Mouse (Mus musculus) thymus, adult 2 months (tissue): ENCODE data around the gene Adgrg3. TPM values are rescaled to one million over a fixed set of nuclear protein-coding genes. Genes with fewer than 3 reads are reported as not detected.

ENCODE experiments used
- DNase-seq: peaks from one replicate; pipeline ENCODE4 v3.0.0; 2021
- H3K27ac ChIP-seq: fragments of 200-500 bp; 2 replicates; pipeline ENCODE4 v1.5.1; 2012; ENCODE audit warnings: low read length, control low read depth; ENCODE audit not compliant: control insufficient read depth, insufficient read depth
- H3K27me3 ChIP-seq: fragments of 200-500 bp; 2 replicates; pipeline ENCODE4 v1.6.1; 2012; ENCODE audit warnings: mild to moderate bottlenecking, low read length, moderate library complexity, mixed read lengths; ENCODE audit not compliant: control insufficient read depth, insufficient read depth
- H3K36me3 ChIP-seq: fragments of 200-500 bp; 2 replicates; pipeline ENCODE4 v1.6.1; 2012; ENCODE audit warnings: mild to moderate bottlenecking, low read length, moderate library complexity; ENCODE audit not compliant: control insufficient read depth, insufficient read depth
- H3K4me1 ChIP-seq: fragments of 200-500 bp; replicated peaks from 2 replicates; pipeline ENCODE4 v1.6.1; 2012; ENCODE audit warnings: low read length; ENCODE audit not compliant: control insufficient read depth, insufficient read depth
- H3K4me3 ChIP-seq: fragments of 200-500 bp; 2 replicates; pipeline ENCODE4 v1.5.1; 2012; ENCODE audit warnings: mild to moderate bottlenecking, low read length, control low read depth, moderate library complexity; ENCODE audit not compliant: control insufficient read depth, insufficient read depth
- CTCF ChIP-seq: fragments of 200-500 bp; IDR thresholded peaks from 2 replicates; pipeline ENCODE4 v1.5.1; 2012; ENCODE audit warnings: mild to moderate bottlenecking, control low read depth, low read length, moderate library complexity, borderline replicate concordance; ENCODE audit not compliant: control insufficient read depth, poor library complexity, insufficient read depth; ENCODE audit errors: extremely low read depth
- POLR2A ChIP-seq: fragments of 200-500 bp; IDR thresholded peaks from 2 replicates; pipeline ENCODE4 v1.6.1; 2012; ENCODE audit warnings: mild to moderate bottlenecking, low read length, control low read depth, moderate library complexity; ENCODE audit not compliant: control insufficient read depth, poor library complexity, insufficient read depth; ENCODE audit errors: extremely low read depth
- WGBS: fragments of 180-500 bp; shearing (Covaris S2); methylation state at CpG from one replicate; pipeline ENCODE4 v1.1.7; 2018; 5-methylcytosine and 5-hydroxymethylcytosine counted together
- polyA plus RNA-seq: library from polyadenylated mRNA; depleted of rRNA; stranded (reverse); fragments of >200 nt; gene quantifications from 2 replicates; pipeline ENCODE4 v1.2.3, GENCODE M21; 2012

Adgrg3 gene
- polyA plus RNA-seq, 1 experiment = 27.0 TPM

- no peaks in the 10 kb centered on the region for H3K27me3 ChIP-seq
- 11% methylated on average over 13 of the region's 13 CpGs for WGBS
- H3K4me3 ChIP-seq = peak overlapping the region; percentile 59
- no peak for DNase-seq
- peaks cover 86% of the 10 kb centered on the region for H3K4me1 ChIP-seq
- H3K36me3 ChIP-seq = no peaks in the 10 kb centered on the region
- H3K27ac ChIP-seq = no peak overlapping the region
- TF ChIP-seq CTCF = no peak
- no peak for TF ChIP-seq POLR2A
Observed at GRCm38 (mm10) chr8:94978593-94979319, 38.7 kb upstream of the Adgrg3 start.

- H3K4me1 ChIP-seq = peaks cover 89% of the 10 kb centered on the region
- no peak for DNase-seq
- H3K4me3 ChIP-seq = no peak overlapping the region
- no peaks in the 10 kb centered on the region for H3K27me3 ChIP-seq
- H3K27ac ChIP-seq = no peak overlapping the region
- no peaks in the 10 kb centered on the region for H3K36me3 ChIP-seq
- 67% methylated on average over 5 of the region's 5 CpGs for WGBS
- TF ChIP-seq POLR2A (no peak), CTCF (no peak)
Observed at GRCm38 (mm10) chr8:94980176-94980575, 37.3 kb upstream of the Adgrg3 start.

GRCm38 (mm10) chr8:94980976-94981375 is 36.5 kb upstream of the Adgrg3 start:
- Histone ChIP-seq H3K27me3 (no peaks in the 10 kb centered on the region), H3K4me3 (no peak overlapping the region), H3K27ac (no peak overlapping the region), H3K4me1 (peaks cover 93% of the 10 kb centered on the region), H3K36me3 (no peaks in the 10 kb centered on the region)
- no peak for DNase-seq
- TF ChIP-seq POLR2A (no peak), CTCF (no peak)
- 34% methylated on average over 8 of the region's 8 CpGs for WGBS

GRCm38 (mm10) chr8:94981848-94982247 is 35.6 kb upstream of the Adgrg3 start:
- no peaks in the 10 kb centered on the region for H3K36me3 ChIP-seq
- WGBS = 47% methylated on average over 7 of the region's 7 CpGs
- H3K27me3 ChIP-seq = no peaks in the 10 kb centered on the region
- H3K4me1 ChIP-seq = peaks cover 93% of the 10 kb centered on the region
- TF ChIP-seq CTCF (no peak), POLR2A (no peak)
- H3K4me3 ChIP-seq = no peak overlapping the region
- DNase-seq = no peak
- no peak overlapping the region for H3K27ac ChIP-seq

GRCm38 (mm10) chr8:94983146-94983545 is 34.3 kb upstream of the Adgrg3 start:
- Histone ChIP-seq H3K27ac (no peak overlapping the region), H3K4me3 (no peak overlapping the region), H3K4me1 (peaks cover 90% of the 10 kb centered on the region), H3K36me3 (no peaks in the 10 kb centered on the region), H3K27me3 (no peaks in the 10 kb centered on the region)
- no peak for DNase-seq
- no peak for TF ChIP-seq CTCF
- no peak for TF ChIP-seq POLR2A
- 39% methylated on average over 5 of the region's 5 CpGs for WGBS

GRCm38 (mm10) chr8:94983881-94984516 is 33.5 kb upstream of the Adgrg3 start:
- H3K4me3 ChIP-seq = no peak overlapping the region
- TF ChIP-seq POLR2A (no peak), CTCF (no peak)
- H3K27ac ChIP-seq = no peak overlapping the region
- H3K4me1 ChIP-seq = peaks cover 87% of the 10 kb centered on the region
- no peaks in the 10 kb centered on the region for H3K36me3 ChIP-seq
- 46% methylated on average over 10 of the region's 10 CpGs for WGBS
- no peak for DNase-seq
- no peaks in the 10 kb centered on the region for H3K27me3 ChIP-seq
